Mouse (Mus musculus) heart, adult 8-10 months (tissue): ENCODE results near the gene Afg1l. TPM values are rescaled to one million over a fixed set of nuclear protein-coding genes. Genes with fewer than 3 reads are reported as not detected.

ENCODE experiments used
- DNase-seq: peaks from one replicate; pipeline ENCODE4 v3.0.0; 2022; ENCODE audit warnings: low spot score
- total RNA-seq, 4 experiments: library from RNA; stranded (reverse); gene quantifications; 2 replicates each; pipeline ENCODE4 v1.2.4; 2022

Gene Afg1l
- 10 to 100 TPM; 29.9 to 32.3 (median 31.6) TPM for total RNA-seq

GRCm38 (mm10) chr10:42478341-42478720, at the start of gene Afg1l:
Gene Afg1l (minus strand): TSS chr10:42478565.
- DNase-seq, result peak; percentile 96

GRCm38 (mm10) chr10:42525682-42526081, 47.3 kb upstream of the Afg1l start:
- DNase-seq, result no peak

- no peak for DNase-seq
Observed at GRCm38 (mm10) chr10:42523556-42524162, 45.3 kb upstream of the Afg1l start.

- DNase-seq, result no peak
Observed at GRCm38 (mm10) chr10:42522912-42523311, 44.5 kb upstream of the Afg1l start.

GRCm38 (mm10) chr10:42521315-42521981, 43.1 kb upstream of the Afg1l start:
- DNase-seq, result no peak

- no peak for DNase-seq
Observed at GRCm38 (mm10) chr10:42518363-42518762, 40.0 kb upstream of the Afg1l start.

- DNase-seq, result no peak
Observed at GRCm38 (mm10) chr10:42514125-42514524, 35.8 kb upstream of the Afg1l start.

- no peak for DNase-seq
Observed at GRCm38 (mm10) chr10:42511184-42512135, 33.1 kb upstream of the Afg1l start.

GRCm38 (mm10) chr10:42510141-42510540, 31.8 kb upstream of the Afg1l start:
- DNase-seq, result no peak

GRCm38 (mm10) chr10:42504096-42504710, 25.8 kb upstream of the Afg1l start:
- DNase-seq, result peak; percentile 60

GRCm38 (mm10) chr10:42502349-42503111, 24.2 kb upstream of the Afg1l start:
- DNase-seq, result peak; percentile 62

GRCm38 (mm10) chr10:42501775-42502348, 23.5 kb upstream of the Afg1l start, which contains the start of gene Snx3:
Gene Snx3 (plus strand): TSS chr10:42502030.
- DNase-seq, result peak; percentile 97

- no peak for DNase-seq
Observed at GRCm38 (mm10) chr10:42501161-42501560, 22.8 kb upstream of the Afg1l start.

- DNase-seq, result no peak
Observed at GRCm38 (mm10) chr10:42500611-42501010, 22.2 kb upstream of the Afg1l start.

GRCm38 (mm10) chr10:42493000-42493399, 14.6 kb upstream of the Afg1l start:
- no peak for DNase-seq

- no peak for DNase-seq
Observed at GRCm38 (mm10) chr10:42492027-42492771, 13.8 kb upstream of the Afg1l start.

- DNase-seq, result no peak
Observed at GRCm38 (mm10) chr10:42491158-42491557, 12.8 kb upstream of the Afg1l start.

- DNase-seq, result no peak
Observed at GRCm38 (mm10) chr10:42488606-42489296, 10.4 kb upstream of the Afg1l start.

- no peak for DNase-seq
Observed at GRCm38 (mm10) chr10:42480719-42481118, 2.4 kb upstream of the Afg1l start.
